Mouse (Mus musculus) T-helper 1 cell (primary cell): ENCODE measurements around the gene Wdfy2.

ENCODE experiments used
- in situ Hi-C: fragments of 300-600 bp; cut with MboI, MseI; formaldehyde crosslinking; loops from one replicate; pipeline ENCODE4 v1.15.1; 2025; ENCODE audit warnings: high pct_unique_total_duplicates

Gene Wdfy2

DNA sequence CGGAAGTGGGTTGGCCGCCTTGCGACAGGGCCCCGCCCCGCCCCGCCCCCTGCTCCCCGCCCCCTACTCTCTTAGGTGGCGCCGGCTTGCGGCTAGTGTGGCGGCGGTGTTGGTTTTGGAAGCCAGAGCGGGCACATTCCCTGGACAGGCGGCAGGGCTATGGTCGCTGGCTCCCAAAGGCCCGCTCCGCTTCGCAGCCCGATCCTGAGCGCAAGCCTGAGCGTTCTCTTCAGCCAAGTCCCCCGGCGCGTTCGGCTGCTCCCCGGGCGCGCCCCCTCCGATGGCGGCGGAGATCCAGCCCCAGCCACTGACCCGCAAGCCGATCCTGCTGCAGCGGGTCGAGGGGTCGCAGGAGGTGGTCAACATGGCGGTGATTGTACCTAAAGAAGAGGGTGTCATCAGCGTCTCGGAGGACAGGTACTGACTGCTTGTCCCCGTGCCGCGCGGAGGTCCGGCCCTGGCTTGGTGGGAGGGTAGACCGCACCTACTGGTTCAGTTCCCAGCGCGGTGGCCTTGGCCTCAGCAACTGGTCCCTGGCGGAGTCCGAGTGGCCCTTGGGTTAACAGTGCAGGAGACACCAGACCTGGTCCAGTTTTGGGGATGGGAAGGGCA, at the start of gene Wdfy2:
Wdfy2 (plus strand) TSS at position 38 of the 612 bp plus-strand sequence.
- in situ Hi-C loops = loop anchor here (10.0 kb wide), 1 partner anchor 63 kb away; no protein-coding TSS in a partner anchor

DNA sequence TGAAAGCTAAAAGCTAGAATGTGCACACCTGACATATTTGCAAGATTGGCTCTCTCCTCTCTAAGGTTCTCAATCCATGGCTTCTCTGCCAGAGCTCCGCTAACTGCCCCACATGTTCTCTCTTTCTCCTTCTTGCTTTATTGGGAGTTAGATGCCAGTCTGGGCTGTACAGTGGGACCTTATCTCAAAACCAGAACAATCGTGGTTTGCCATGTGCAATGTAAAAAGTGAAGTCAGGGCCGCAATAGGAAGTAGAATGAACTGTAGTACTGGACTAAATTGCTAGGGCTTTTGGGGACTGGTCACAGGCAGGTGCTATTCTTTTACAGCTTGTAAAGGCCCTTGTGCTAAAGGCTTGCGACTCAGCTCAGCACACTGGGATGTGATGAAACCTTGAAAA, 48.2 kb upstream of the Wdfy2 start:
- in situ Hi-C loops = no loop called here

DNA sequence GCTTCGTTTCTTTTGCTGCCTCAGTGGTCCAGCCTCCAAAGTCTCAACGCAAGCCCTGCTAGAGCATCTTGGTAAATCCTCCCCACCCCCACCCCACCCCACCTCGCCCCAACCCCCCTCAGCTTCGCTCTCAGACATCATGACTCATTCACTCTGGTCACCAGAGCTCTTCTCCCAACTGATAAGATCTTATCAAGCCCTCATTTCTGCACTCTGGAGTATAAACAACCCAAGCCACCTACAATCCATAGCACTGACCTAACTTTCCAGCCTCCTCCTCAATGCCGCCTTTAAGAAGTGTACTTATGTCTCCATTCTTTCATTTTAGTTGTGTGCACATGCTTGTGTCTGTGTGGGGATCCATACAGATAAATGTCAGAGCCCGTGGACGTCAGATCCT, 41.8 kb upstream of the Wdfy2 start:
- in situ Hi-C loops = no loop called here

DNA sequence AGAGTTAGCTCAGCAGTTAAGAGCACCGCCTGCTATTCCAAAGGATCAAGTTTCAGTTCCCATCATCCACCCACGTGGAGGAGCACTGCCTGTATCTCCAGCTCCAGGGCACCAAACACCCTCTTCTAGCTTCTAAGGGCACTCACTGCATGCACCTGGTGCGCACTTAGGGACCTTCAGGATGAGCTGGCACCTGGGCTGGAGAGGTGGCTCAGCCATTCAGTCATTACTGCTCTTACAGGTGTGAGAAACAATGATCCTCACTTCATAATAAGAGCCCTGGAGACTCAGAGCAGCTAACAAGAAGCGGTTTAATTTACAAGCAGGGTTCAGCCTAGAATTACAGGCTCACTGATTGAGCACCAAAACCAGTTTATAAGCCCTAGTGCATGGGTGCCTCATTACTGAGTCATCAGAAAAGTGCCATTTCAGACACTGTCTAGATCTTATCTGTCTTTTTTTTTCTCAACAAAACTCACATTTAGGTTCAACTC, 38.8 kb upstream of the Wdfy2 start:
- in situ Hi-C loops = no loop called here

DNA sequence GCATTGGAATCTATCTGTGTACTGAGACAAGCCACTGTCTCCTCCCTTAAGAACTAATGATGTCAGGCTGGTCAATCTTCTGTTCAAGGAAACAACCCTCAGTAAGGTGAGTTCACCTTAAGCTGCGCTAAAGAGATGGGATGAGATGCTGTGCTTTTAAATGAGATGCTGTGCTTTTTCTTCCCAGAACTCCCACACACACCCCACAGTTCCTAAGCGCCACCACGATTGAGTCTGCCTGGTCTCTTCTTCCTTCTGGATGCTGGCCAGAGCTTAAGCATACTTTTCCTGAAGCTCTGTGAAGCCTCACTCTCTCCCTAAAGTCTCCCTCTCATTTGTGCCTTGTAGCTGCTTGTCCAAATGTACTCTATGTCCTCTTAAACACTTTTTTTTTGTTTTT, 36.7 kb upstream of the Wdfy2 start:
- in situ Hi-C loops = no loop called here

DNA sequence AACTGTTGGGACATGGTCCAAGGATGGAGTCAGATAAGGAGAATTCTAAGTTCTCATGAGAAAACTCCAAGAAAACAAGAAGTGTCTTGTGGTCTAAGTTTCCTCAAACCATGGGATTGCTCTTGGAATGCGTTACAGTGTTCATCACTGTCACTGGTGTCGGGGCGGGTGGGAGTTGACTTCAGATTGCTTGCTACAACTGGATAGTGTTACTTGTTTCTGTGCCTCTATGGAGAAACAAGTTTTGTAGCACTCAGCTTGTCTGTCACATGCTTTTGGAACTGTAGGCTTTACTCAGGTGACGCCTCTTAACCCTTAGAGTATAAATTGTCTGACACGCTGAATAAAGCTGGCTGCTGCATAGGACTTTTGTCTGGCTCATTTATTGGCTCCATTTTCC, 34.3 kb upstream of the Wdfy2 start:
- in situ Hi-C loops = no loop called here

DNA sequence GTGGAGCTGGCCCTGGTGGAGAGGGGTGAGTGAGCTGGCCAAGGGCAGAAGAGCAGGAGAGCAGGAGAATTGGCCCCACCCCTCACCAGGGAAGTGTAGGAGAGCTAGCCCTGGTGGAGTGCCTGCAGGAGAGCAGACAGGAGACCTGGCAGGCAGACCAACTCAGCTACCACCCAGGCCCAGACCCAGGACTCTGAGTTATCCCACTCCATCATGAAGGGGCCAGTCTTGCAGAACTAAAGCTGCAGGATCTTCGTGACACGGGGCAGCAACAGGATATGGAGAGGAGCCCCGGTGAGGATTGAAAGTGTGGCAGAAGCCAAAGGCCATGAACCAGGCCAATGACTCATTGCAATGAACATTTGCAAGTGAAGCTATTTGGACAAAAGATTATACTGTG, 30.6 kb upstream of the Wdfy2 start:
- in situ Hi-C loops = no loop called here

DNA sequence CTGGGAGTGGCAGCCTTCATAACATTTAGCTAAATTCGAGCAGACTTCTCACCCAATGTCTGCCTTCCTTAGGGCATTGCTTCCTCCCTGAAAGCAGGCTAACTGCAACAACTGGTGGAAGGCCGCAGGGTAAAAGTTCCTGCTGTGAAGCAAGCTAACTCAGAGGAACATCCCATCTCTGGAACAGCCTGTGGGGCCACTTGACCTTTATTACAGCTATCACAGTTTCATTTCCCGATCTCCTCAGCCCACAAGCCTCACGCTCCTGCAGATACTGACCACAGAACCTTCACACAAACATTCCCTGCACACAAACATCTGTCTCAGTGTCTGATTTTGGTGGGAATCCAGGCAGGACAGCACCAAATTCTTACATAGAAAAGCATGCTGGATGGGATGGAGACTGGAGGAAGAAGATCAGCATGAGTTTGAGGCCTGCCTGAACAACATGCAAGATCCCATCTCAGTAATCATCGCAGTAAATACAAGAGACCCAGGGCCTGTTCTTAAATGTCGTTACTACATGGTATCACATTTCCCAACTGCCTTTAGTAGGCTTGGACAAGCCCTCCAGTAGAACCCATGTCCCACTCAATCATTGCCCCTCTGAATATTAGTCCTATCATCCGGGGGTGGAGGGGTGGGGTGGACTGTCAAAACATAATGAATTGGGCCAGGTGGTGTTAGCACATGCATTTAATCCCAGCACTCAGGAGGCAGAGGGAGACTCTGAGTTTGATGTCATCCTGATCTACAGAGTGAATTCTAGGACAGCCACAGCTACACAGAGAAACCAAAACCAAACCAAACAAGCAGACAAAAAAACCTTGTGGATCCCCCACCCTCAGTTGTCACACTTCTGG, 28.6 kb upstream of the Wdfy2 start:
- in situ Hi-C loops = no loop called here

DNA sequence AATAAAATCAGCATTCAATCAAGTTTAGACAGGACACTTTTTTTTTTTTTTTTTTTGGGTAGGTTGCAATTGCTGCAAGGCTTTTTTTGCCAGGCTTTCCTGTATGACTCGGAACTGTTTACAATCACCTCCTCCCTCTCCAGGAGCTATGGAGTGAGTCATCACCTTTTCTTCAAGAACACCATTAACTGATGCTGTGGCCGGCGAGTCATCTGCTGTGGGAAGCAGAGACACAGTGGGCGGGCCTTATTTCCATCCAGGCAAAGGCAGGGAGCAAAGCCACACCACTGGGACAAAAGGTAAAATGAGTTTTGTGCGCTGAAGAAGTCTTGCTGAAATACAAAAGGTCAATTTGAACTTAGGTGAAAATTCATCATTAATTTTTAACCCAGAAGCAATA, 24.7 kb upstream of the Wdfy2 start:
- in situ Hi-C loops = no loop called here

DNA sequence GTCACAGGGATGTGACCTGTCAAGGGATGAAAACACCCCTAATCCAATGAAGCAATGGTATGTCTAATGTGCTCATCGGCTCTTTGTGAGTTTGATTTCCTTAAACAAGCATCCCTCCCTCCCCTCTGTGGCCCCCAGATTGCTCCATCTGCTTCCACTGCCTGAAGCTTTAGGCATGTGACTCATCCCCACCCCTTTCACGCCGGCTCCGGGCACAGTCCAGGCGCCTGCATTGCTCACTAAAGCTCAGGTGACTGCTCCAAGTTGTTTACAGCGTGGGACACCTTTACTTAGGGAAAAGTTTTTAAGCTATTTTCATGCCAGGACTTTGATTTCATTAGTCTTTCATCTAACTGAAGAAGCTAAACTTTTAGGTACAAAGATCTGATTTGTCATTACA, 22.9 kb upstream of the Wdfy2 start:
- in situ Hi-C loops = no loop called here

DNA sequence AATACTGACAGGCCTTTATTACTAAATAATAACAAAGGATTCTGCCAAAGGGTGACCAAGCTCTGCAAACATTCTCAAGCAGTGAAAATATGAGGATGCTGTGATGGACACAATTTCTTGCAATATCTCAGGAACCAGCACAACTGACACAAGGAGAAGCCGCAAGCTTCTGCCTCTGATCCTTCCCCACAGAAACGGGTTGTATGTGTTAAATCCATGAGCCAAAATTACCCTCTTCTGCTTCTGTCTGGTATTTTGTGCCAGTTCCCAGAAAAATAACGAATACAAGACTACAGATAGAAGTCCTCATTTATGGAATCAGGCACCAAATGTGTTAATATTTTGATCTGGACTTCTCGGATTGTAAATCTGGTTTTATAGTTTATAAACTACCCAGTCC, 20.7 kb upstream of the Wdfy2 start:
- in situ Hi-C loops = no loop called here

DNA sequence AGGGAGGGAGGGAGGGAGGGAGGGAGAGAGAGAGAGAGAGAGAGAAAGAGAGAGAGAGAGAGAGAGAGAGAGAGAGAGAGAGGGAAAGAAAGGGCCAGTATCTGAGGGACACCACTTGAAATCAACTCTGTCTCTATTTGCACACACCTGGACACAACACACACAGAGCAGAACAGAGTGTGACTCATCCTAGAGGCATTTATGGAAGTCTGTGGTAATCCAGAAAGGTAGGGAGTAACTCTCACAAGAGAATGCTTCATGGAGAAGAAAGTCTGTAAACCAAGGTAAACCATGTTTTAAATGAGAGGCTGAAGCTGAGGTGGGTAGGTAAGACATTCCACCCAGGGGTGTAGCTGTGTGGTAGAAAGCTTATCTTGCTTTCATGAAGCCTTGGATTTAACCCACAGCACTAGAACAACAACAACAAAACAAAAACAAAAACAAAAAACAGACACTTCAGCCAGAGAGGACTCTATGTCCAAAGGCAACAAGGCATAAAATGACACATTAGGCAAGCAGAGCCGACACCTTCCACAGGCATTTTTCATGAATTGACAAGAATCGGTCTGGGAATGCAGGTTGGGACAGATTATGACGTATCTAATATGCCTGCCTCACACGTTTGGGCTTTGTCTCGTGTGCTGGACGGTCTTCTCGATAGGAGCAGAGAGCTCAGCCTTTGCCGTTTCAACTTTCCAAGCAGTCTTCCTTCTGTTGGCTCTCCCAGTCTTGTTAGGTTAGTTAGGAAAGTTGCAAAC, 11.7 kb upstream of the Wdfy2 start:
- in situ Hi-C loops = no loop called here

DNA sequence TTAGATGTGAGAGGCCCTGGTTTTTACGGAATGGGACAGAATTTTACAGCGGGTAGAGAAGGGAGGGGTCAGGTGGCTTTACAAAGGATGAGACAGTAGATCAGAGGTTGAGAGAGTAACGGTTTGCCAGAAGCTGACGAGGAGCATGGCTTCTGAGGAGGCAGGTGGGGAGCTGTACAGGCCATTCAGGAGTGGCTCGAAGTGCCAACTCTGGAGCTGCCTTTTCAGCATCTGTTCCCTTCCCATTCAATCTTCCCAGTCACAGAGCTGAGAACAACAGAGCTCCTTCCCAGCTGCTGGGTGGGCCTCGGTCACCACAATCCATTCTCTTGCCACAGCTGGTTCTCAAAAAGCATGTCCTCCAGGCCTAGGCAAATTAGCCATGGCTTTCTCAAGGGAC, 8.2 kb upstream of the Wdfy2 start:
- in situ Hi-C loops = no loop called here

DNA sequence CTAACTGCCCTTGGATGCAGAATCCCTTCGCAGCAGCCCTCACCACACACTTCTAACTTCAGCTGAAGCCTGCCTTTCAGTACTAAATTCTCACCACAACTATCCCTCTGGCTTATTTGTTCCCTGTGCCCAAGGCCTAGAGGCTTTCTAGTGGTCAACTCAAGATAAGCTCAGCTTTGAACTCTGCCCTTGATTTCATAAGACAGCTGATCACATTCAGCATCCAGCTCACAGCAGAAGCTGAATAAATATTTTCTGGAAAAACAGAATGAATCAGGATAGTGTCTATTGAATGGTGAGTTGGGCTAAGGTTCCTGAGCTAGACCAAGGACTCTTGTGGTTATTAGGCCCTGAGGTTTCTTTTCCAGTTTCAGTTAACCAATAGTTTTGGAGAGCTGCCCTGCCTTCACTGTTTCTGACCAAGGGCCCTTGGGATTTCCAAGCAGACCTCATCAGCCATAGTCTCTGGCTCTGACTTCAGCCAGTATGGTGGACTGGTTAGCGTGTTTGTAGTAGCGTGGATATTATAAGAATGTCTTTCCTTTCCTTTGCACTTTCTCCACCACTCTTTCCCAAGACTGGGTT, 5.7 kb upstream of the Wdfy2 start:
- in situ Hi-C loops = loop anchor here (10.0 kb wide), 1 partner anchor 57 kb away; no protein-coding TSS in a partner anchor

DNA sequence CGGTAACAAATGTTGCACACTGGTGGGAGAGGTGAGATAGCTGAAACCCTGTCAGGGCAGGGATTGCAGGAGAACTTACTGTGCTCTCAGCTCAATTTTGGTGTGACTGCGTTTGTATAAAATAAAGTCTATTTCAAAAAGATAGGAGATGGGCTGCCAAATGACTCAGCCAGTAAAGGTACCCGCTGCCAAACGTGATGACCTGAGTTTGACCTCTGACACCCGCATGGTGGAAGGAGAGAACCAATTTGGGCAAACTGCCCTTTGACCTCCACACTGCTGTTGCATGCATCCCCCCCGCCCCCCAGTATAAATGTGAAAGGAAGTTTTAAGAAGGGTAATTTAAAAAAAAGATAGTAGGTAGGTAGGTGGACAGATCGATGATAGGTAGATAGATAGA, 4.4 kb upstream of the Wdfy2 start:
- in situ Hi-C loops = loop anchor here (10.0 kb wide), 1 partner anchor 58 kb away; no protein-coding TSS in a partner anchor

DNA sequence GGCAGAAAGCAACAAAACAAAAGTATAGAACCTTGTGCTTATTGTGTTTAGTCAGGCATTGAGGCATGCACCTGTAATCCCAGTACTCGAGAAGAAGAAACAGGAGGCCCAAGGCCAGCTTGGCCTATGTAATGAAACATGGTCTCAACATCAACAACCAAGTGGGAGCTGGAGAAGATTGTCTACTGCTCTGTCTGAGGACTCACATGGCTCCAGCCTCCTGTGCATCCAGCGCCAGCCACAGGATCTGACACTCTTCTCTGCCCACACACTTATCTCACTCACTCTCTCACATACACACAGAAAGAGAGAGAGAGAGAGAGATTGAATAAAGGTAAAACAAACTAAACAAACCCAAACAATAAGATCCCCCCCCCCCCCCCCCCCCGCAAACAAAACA, 3.9 kb upstream of the Wdfy2 start:
- in situ Hi-C loops = loop anchor here (10.0 kb wide), 1 partner anchor 59 kb away; no protein-coding TSS in a partner anchor

DNA sequence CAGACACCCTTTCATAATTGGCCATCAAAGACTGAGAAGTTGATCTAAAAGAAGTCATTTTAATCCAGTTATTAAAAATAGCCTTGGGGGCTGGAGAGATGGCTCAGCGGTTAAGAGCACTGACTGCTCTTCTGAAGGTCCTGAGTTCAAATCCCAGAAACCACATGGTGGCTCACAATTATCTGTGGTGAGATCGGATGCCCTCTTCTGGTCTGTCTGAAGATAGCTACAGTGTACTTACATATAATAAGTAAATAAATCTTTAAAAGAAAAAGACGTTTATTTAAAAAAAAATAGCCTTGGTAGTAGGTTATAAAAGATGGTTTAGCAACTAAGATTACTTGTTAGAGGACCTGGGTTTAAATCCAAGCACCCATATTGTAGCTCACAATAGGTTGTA, 1.7 kb upstream of the Wdfy2 start:
- in situ Hi-C loops = loop anchor here (10.0 kb wide), 1 partner anchor 61 kb away; no protein-coding TSS in a partner anchor

DNA sequence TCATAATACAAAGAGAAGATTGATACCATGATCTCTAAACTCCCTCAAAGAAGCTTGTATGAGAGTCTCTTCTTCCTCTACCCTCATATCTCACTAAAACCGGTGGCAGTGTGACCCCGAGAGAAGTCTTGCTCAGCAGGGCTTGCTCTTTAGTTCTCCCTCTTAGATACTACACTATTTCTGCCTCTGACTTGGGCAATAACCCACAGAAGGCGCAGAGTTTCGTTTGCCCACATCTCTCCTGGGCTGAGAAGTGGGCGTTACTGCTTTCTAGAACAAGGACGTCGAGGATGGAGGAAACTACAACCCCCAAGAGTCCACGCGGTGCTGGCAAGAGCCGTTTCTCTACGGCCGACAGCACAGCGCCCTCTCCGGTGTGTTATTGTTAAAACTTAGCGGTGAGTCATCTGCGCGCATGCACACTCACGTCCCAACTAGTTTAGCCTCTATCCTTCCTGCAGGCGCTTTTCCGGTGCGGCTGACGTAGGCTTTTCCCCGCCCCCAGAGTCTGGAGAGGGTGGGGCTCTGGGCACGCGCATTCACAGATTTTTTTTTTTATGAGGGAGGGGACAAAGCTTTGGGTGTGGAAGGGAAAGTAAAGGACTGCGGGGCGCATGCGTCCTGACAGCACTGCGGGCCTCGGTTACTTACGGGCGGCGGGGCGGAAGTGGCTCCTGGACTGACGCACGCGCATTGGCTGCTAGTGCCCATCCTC, 395 bp upstream of the Wdfy2 start:
- in situ Hi-C loops = loop anchor here (10.0 kb wide), 1 partner anchor 62 kb away; no protein-coding TSS in a partner anchor

DNA sequence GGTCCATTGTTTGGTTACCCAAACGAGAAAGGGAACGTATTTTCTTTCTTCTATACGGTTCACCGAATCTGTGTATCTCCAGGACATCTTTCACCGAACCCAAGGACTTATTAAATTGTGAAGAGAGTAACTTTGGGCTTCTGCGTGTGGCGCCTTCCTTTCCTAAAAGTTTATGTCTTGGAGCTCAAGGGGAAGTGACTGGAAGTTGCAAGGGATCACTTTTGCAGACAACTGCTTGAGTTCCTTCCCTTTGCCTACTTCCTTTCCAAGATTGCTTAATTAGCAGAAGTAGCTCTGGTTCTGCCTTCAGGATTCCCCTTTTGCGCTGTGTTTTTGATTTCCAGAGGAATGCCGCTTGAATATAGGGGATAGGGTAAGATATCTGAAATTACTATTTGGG, 858 bp downstream of the Wdfy2 start:
- in situ Hi-C loops = loop anchor here (10.0 kb wide), 1 partner anchor 64 kb away; no protein-coding TSS in a partner anchor

DNA sequence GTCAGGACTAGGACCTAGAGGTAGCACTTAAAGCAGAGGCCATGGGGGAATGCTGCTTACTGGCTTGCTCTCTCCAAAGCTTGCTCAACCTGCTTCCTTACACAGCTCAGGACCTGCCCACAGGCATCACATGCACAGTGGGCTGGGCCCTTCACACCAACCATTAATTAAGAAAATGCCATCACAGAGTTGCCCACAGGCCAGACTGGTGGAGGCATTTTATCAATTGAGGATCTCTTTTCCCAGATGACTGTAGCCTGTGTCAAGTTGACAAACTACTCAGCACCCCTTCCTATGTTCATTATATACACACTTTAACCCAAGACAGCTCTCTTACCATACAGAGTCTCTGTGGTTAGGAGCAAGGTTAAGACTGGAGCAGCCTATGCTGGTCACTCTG, 4.2 kb downstream of the Wdfy2 start:
- in situ Hi-C loops = no loop called here

DNA sequence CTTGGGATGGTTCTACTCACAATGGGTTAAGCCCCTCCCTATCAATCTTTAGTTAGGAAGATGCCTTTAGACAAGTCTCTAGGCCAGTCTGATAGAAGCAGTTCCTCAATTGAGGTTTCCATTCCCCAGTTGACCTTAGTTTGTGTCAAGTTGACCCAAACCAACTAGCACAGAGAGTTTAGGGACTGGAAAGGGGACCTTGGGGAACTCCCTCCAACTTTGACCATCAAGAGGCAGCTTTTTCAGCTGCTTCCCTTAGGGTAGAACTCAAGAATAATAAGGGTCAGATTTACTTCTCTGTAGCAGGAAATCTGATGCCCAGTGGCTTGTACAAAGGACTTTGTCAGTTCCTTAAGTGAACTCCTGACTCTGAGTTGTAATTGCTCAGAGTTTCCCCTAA, 5.0 kb downstream of the Wdfy2 start:
- in situ Hi-C loops = no loop called here
